Comparison of ENCODE assay signal across 17 mouse cellular contexts in the genomic region with DNA sequence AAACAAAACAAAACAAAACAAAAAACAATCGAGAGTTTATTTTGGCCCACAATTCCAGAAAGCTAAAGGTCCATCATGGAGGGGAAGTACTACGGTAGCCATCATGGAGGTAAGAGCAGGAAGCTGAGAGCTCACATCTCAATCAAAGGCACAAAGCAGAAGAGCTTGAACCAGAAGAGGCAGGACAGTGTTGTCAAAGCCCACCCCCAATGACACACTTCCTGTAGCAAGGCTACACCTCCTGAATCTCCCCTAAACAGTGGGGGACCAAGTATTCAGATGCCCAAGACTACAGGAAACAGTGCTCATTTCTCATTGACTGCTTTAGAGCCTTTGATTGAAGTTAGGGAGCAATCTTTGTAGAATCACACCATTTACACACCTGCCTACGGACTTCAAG.
"Had no signal": no experiment of that assay in that cellular context is flagged by ENCODE, and none has a peak within 500 bp of the region (broad histone marks: within the 10 kb centered on the region; RNA-seq: fewer than 3 reads in every experiment).

No protein-coding gene starts in this region.

- H3K4me2 ChIP-seq: neural tube, embryonic 12.5 days; neural tube, embryonic 13.5 days; neural tube, embryonic 15.5 days; stomach, embryonic 15.5 days had no signal

- H3K4me3 ChIP-seq: neural tube, embryonic 12.5 days; neural tube, embryonic 13.5 days; neural tube, embryonic 15.5 days; stomach, embryonic 15.5 days had no signal

- H3K9me3 ChIP-seq: neural tube, embryonic 12.5 days; neural tube, embryonic 13.5 days; neural tube, embryonic 15.5 days; stomach, embryonic 15.5 days had no signal

- H3K9ac ChIP-seq: neural tube, embryonic 12.5 days; neural tube, embryonic 13.5 days; neural tube, embryonic 15.5 days; stomach, embryonic 15.5 days had no signal

- H3K4me1 ChIP-seq: neural tube, embryonic 12.5 days; neural tube, embryonic 13.5 days; neural tube, embryonic 15.5 days; stomach, embryonic 15.5 days had no signal

- H3K36me3 ChIP-seq: neural tube, embryonic 12.5 days; neural tube, embryonic 13.5 days; neural tube, embryonic 15.5 days; stomach, embryonic 15.5 days had no signal

- H3K27ac ChIP-seq: neural tube, embryonic 12.5 days; neural tube, embryonic 13.5 days; neural tube, embryonic 15.5 days; stomach, embryonic 15.5 days; stomach, postnatal 0 days had no signal

- H3K27me3 ChIP-seq: neural tube, embryonic 12.5 days; neural tube, embryonic 13.5 days; neural tube, embryonic 15.5 days; stomach, embryonic 15.5 days had no signal

- DNase-seq: retina, postnatal 1 day; right cerebral cortex, adult 18-20 months; right cerebral cortex, postnatal 14 days; right cerebral cortex, postnatal 25 days; right cerebral cortex, postnatal 4 days; spleen, adult 18-20 months; thymus, adult 18-20 months; thymus, adult 2 months; thymus, postnatal 14 days; thymus, postnatal 25 days; thymus, postnatal 36 days; thymus, postnatal 4 days had no signal
